Mouse (Mus musculus) MEL (cell line): ENCODE data around the gene Rtbdn. TPM values are rescaled to one million over a fixed set of nuclear protein-coding genes. Genes with fewer than 3 reads are reported as not detected.

Source experiments
- DNase-seq: peaks from one replicate; pipeline ENCODE4 v3.0.0; 2011; ENCODE audit warnings: low read depth, low spot score
- H3K27ac ChIP-seq: 2 replicates; pipeline ENCODE4 v1.5.1; 2012; ENCODE audit warnings: low read depth, mild to moderate bottlenecking, control low read depth, low read length, moderate library complexity; ENCODE audit not compliant: control insufficient read depth
- H3K27me3 ChIP-seq, 2 experiments: fragments of 150-350 bp in 1 of 2; sonication (generic) in 1 of 2; 2 replicates each; pipeline ENCODE4 v1.6.1; 2012; ENCODE audit warnings: low read length in 2 of 2, mild to moderate bottlenecking in 2 of 2, improper control_type of control experiment in 1 of 2, moderate library complexity in 1 of 2; ENCODE audit not compliant: insufficient read depth in 2 of 2, control insufficient read depth in 1 of 2
- H3K36me3 ChIP-seq, 2 experiments: 2 replicates each; pipeline ENCODE4 v1.6.1; 2012 to 2014; ENCODE audit warnings: low read length in 2 of 2, improper control_type of control experiment in 1 of 2, inconsistent platforms in 1 of 2, mild to moderate bottlenecking in 1 of 2; ENCODE audit not compliant: insufficient read depth in 2 of 2, control insufficient read depth in 1 of 2
- H3K4me1 ChIP-seq, 2 experiments: fragments of 150-350 bp in 1 of 2; sonication (generic) in 1 of 2; 2 replicates each; pipeline ENCODE4 v1.6.1; 2012; ENCODE audit warnings: low read length in 2 of 2, improper control_type of control experiment in 1 of 2, mild to moderate bottlenecking in 1 of 2; ENCODE audit not compliant: insufficient read depth in 2 of 2, control insufficient read depth in 1 of 2
- H3K4me3 ChIP-seq, 2 experiments: fragments of 150-350 bp in 1 of 2; sonication (generic) in 1 of 2; 2 replicates each; pipeline ENCODE4 v1.5.1; 2012; ENCODE audit warnings: low read depth in 2 of 2, low read length in 2 of 2, mild to moderate bottlenecking in 2 of 2, moderate library complexity in 2 of 2, control low read depth in 1 of 2, improper control_type of control experiment in 1 of 2; ENCODE audit not compliant: control insufficient read depth in 1 of 2, insufficient read depth in 1 of 2
- H3K79me2 ChIP-seq: 2 replicates; pipeline ENCODE4 v1.6.1; 2012; ENCODE audit warnings: mild to moderate bottlenecking, low read length, moderate library complexity; ENCODE audit not compliant: control insufficient read depth, poor library complexity, insufficient read depth
- H3K9ac ChIP-seq: 2 replicates; pipeline ENCODE4 v1.6.1; 2012; ENCODE audit warnings: low read depth, mild to moderate bottlenecking, control low read depth, low read length, moderate library complexity; ENCODE audit not compliant: control insufficient read depth, poor library complexity, severe bottlenecking
- H3K9me3 ChIP-seq: fragments of 150-350 bp; sonication (generic); replicated peaks from 2 replicates; pipeline ENCODE4 v1.6.1; 2012; ENCODE audit warnings: mild to moderate bottlenecking, low read length, improper control_type of control experiment, moderate library complexity; ENCODE audit not compliant: insufficient read depth
- BHLHE40 ChIP-seq: IDR thresholded peaks from 2 replicates; pipeline ENCODE4 v1.6.1; 2012; ENCODE audit warnings: low read depth, mild to moderate bottlenecking, inconsistent platforms, low read length, improper control_type of control experiment, borderline replicate concordance
- CTCF ChIP-seq, 3 experiments: IDR thresholded peaks in 2 of 3; conservative IDR thresholded peaks in 1 of 3; 2 replicates each; pipeline ENCODE4 v1.5.1; 2011 to 2012; ENCODE audit warnings: low read length in 3 of 3, low read depth in 2 of 3, mild to moderate bottlenecking in 2 of 3, improper control_type of control experiment in 1 of 3, inconsistent platforms in 1 of 3, mixed read lengths in 1 of 3, moderate library complexity in 1 of 3; ENCODE audit not compliant: control insufficient read depth in 1 of 3, insufficient read depth in 1 of 3, poor library complexity in 1 of 3, severe bottlenecking in 1 of 3
- ELF1 ChIP-seq: IDR thresholded peaks from 2 replicates; pipeline ENCODE4 v1.6.1; 2014; ENCODE audit warnings: low read depth, mild to moderate bottlenecking, inconsistent platforms, low read length, improper control_type of control experiment, moderate library complexity
- EP300 ChIP-seq, 2 experiments: IDR thresholded peaks; 2 replicates each; pipeline ENCODE4 v1.6.1; 2011; ENCODE audit warnings: improper control_type of control experiment in 2 of 2, low read length in 2 of 2, low read depth in 1 of 2, mild to moderate bottlenecking in 1 of 2
- ETS1 ChIP-seq: IDR thresholded peaks from 2 replicates; pipeline ENCODE4 v1.6.1; 2012; ENCODE audit warnings: low read depth, mild to moderate bottlenecking, inconsistent platforms, low read length, improper control_type of control experiment, moderate library complexity
- GABPA ChIP-seq: IDR thresholded peaks from 2 replicates; pipeline ENCODE4 v1.6.1; 2012; ENCODE audit warnings: low read depth, mild to moderate bottlenecking, inconsistent platforms, low read length, improper control_type of control experiment, moderate library complexity
- GATA1 ChIP-seq: IDR thresholded peaks from 2 replicates; pipeline ENCODE4 v1.6.1; 2011; ENCODE audit warnings: low read depth, low read length, improper control_type of control experiment
- HCFC1 ChIP-seq: IDR thresholded peaks from 2 replicates; pipeline ENCODE4 v1.6.1; 2012; ENCODE audit warnings: low read depth, mild to moderate bottlenecking, inconsistent platforms, low read length, improper control_type of control experiment, moderate library complexity
- MAX ChIP-seq: IDR thresholded peaks from 2 replicates; pipeline ENCODE4 v1.6.1; 2011; ENCODE audit warnings: low read length, improper control_type of control experiment
- MAZ ChIP-seq: IDR thresholded peaks from 2 replicates; pipeline ENCODE4 v1.6.1; 2012; ENCODE audit warnings: low read depth, mild to moderate bottlenecking, inconsistent platforms, low read length, improper control_type of control experiment
- MXI1 ChIP-seq: IDR thresholded peaks from 2 replicates; pipeline ENCODE4 v1.6.1; 2011; ENCODE audit warnings: mild to moderate bottlenecking, low read depth, low read length, improper control_type of control experiment
- MYC ChIP-seq: IDR thresholded peaks from 2 replicates; pipeline ENCODE4 v1.6.1; 2011; ENCODE audit warnings: low read depth, mild to moderate bottlenecking, low read length, improper control_type of control experiment, moderate library complexity
- NELFE ChIP-seq: IDR thresholded peaks from 2 replicates; pipeline ENCODE4 v1.6.1; 2011; ENCODE audit warnings: low read depth, low read length, improper control_type of control experiment
- POLR2A ChIP-seq, 2 experiments: IDR thresholded peaks; 2 replicates each; pipeline ENCODE4 v1.6.1; 2011 to 2012; ENCODE audit warnings: low read length in 2 of 2, mild to moderate bottlenecking in 2 of 2, control low read depth in 1 of 2, improper control_type of control experiment in 1 of 2, low read depth in 1 of 2, moderate library complexity in 1 of 2; ENCODE audit not compliant: control insufficient read depth in 1 of 2, insufficient read depth in 1 of 2, poor library complexity in 1 of 2
- POLR2AphosphoS2 ChIP-seq: IDR thresholded peaks from 2 replicates; pipeline ENCODE4 v1.6.1; 2011; ENCODE audit warnings: low read length, improper control_type of control experiment
- RAD21 ChIP-seq: IDR thresholded peaks from 2 replicates; pipeline ENCODE4 v1.6.1; 2011; ENCODE audit warnings: mild to moderate bottlenecking, low read depth, low read length, improper control_type of control experiment
- RCOR1 ChIP-seq: IDR thresholded peaks from 2 replicates; pipeline ENCODE4 v1.6.1; 2012; ENCODE audit warnings: low read depth, mild to moderate bottlenecking, inconsistent platforms, low read length, improper control_type of control experiment
- SIN3A ChIP-seq: IDR thresholded peaks from 2 replicates; pipeline ENCODE4 v1.6.1; 2012; ENCODE audit warnings: low read length, improper control_type of control experiment, inconsistent platforms
- TAL1 ChIP-seq: IDR thresholded peaks from 2 replicates; pipeline ENCODE4 v1.6.1; 2012; ENCODE audit warnings: mild to moderate bottlenecking, inconsistent platforms, low read length, moderate library complexity, mixed read lengths
- TBP ChIP-seq: IDR thresholded peaks from 2 replicates; pipeline ENCODE4 v1.8.0; 2011; ENCODE audit warnings: low read depth, low read length, improper control_type of control experiment
- TCF12 ChIP-seq: IDR thresholded peaks from 2 replicates; pipeline ENCODE4 v1.6.1; 2014; ENCODE audit warnings: low read depth, mild to moderate bottlenecking, inconsistent platforms, low read length, improper control_type of control experiment, moderate library complexity
- ZC3H11A ChIP-seq: IDR thresholded peaks from 2 replicates; pipeline ENCODE4 v1.6.1; 2012; ENCODE audit warnings: low read depth, mild to moderate bottlenecking, inconsistent platforms, low read length, improper control_type of control experiment
- ZKSCAN1 ChIP-seq: IDR thresholded peaks from 2 replicates; pipeline ENCODE4 v1.6.1; 2012; ENCODE audit warnings: low read depth, mild to moderate bottlenecking, inconsistent platforms, low read length, improper control_type of control experiment, moderate library complexity
- ZMIZ1 ChIP-seq: IDR thresholded peaks from 2 replicates; pipeline ENCODE4 v1.6.1; 2012; ENCODE audit warnings: low read depth, mild to moderate bottlenecking, inconsistent platforms, low read length, improper control_type of control experiment, moderate library complexity
- polyA plus RNA-seq, 2 experiments: library from polyadenylated mRNA; stranded (reverse) in 1 of 2; unstranded in 1 of 2; fragments of >175 nt in 1 of 2; fragments of >200 nt in 1 of 2; gene quantifications; 2 replicates each; pipeline versions ENCODE4 v1.2.1 to v1.2.4; 2012; ENCODE audit warnings: low replicate concordance in 2 of 2, low read depth in 1 of 2; ENCODE audit not compliant: insufficient read length in 2 of 2, insufficient read depth in 1 of 2, missing spikeins in 1 of 2
- total RNA-seq: library from RNA; depleted of rRNA; stranded (reverse); fragments of 300-350 nt; gene quantifications from 2 replicates; pipeline ENCODE4 v1.2.3, GENCODE M21; 2012

Gene Rtbdn
- total and polyA plus RNA-seq, 3 experiments = 0.08 to 0.11 TPM; not detected in 1

DNA sequence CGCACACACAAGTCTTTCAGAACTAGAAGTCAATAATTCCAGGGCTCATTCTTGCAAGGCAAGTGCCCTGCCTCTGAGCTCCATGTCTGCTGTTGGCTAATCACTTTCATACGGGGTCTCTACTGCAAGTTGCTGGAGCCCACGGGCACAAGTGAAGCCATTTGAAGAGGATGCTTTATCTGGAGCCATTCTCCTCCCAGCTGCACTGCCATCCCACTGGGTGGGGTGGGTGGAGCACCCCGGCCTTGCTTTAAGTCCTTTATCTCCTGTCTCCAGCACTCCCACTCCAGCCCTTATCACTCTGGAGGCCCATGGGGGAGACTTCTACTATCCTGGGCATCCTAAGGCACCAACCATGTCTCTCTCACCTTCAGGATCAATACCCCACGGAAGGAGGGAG lies 24.1 kb downstream of the Rtbdn start:
- H3K4me3 ChIP-seq = peak overlapping the region; percentile 65 to 73
- H3K4me1 ChIP-seq = peaks cover 9 to 47% of the 10 kb centered on the region in 2 experiments
- H3K27ac ChIP-seq = peak overlapping the region; percentile 84
- H3K79me2 ChIP-seq = peaks cover 22% of the 10 kb centered on the region
- H3K9ac ChIP-seq = peak overlapping the region; percentile 91
- DNase-seq = peak; percentile 94
- H3K27me3 ChIP-seq = no peaks in the 10 kb centered on the region
- TF ChIP-seq ZKSCAN1 (no peak), CTCF (IDR thresholded peaks at IDR 0.05 in 2 of 3, conservative IDR thresholded peaks at IDR 0.05 in 1 of 3; ENCODE audit: control insufficient read depth in 1 of 3, insufficient read depth in 1 of 3, low read depth in 2 of 3, low read length in 3 of 3, poor library complexity in 1 of 3, severe bottlenecking in 1 of 3) (no peak), GATA1 (peak; percentile 97), MYC (no peak), TAL1 (peak; percentile 93), HCFC1 (0 out of 2 replicates have a peak, but pooled peaks have one; percentile 14), NELFE (peak; percentile 55; the same call in 1 of the 2 replicates), EP300 (IDR thresholded peaks at IDR 0.05; ENCODE audit: low read depth in 1 of 2, low read length in 2 of 2) (peak; percentile 91 to 95), MXI1 (peak; percentile 60; the same call in 1 of the 2 replicates), MAX (peak; percentile 67; the same call in 1 of the 2 replicates), GABPA (no peak), BHLHE40 (no peak), ZC3H11A (no peak), POLR2A (IDR thresholded peaks at IDR 0.05; ENCODE audit: control insufficient read depth in 1 of 2, insufficient read depth in 1 of 2, low read depth in 1 of 2, low read length in 2 of 2, poor library complexity in 1 of 2) (peak; percentile 58 to 73; a peak in 2 of 4 replicates), POLR2AphosphoS2 (peak; percentile 64), RCOR1 (peak; percentile 90), ETS1 (peak; percentile 94), ZMIZ1 (peak; percentile 58; the same call in 1 of the 2 replicates), TCF12 (peak; percentile 98), TBP (peak; percentile 79), MAZ (peak; percentile 83; the same call in 1 of the 2 replicates), ELF1 (no peak), RAD21 (no peak), SIN3A (peak; percentile 87)
- H3K9me3 ChIP-seq = no peaks in the 10 kb centered on the region
- H3K36me3 ChIP-seq = peaks cover 4 to 38% of the 10 kb centered on the region in 2 experiments; a peak in 3 of 4 replicates
